Mouse (Mus musculus) liver, adult 2 months (tissue): ENCODE results near the gene Tbc1d25. TPM values are rescaled to one million over a fixed set of nuclear protein-coding genes. Genes with fewer than 3 reads are reported as not detected.

Experiments used
- DNase-seq: peaks from one replicate; pipeline ENCODE4 v3.0.0-alpha.2; 2011; ENCODE audit warnings: low read depth, low spot score; ENCODE audit errors: extremely low read depth
- H3K27ac ChIP-seq: fragments of 200-500 bp; replicated peaks from 2 replicates; pipeline ENCODE4 v1.5.1; 2012; ENCODE audit warnings: low read depth, mild to moderate bottlenecking, control low read depth, inconsistent platforms, low read length; ENCODE audit not compliant: insufficient read depth
- H3K27me3 ChIP-seq: fragments of 200-500 bp; 2 replicates; pipeline ENCODE4 v1.6.1; 2012; ENCODE audit warnings: mild to moderate bottlenecking, moderate library complexity, low read length, inconsistent platforms; ENCODE audit not compliant: control insufficient read depth, insufficient read depth
- H3K36me3 ChIP-seq: fragments of 200-500 bp; 2 replicates; pipeline ENCODE4 v1.6.1; 2012; ENCODE audit warnings: low read length, inconsistent platforms; ENCODE audit not compliant: control insufficient read depth, insufficient read depth
- H3K4me1 ChIP-seq: fragments of 200-500 bp; 2 replicates; pipeline ENCODE4 v1.6.1; 2011; ENCODE audit warnings: low read length; ENCODE audit not compliant: control insufficient read depth, insufficient read depth
- H3K4me3 ChIP-seq: fragments of 200-500 bp; 2 replicates; pipeline ENCODE4 v1.5.1; 2011; ENCODE audit warnings: low read depth, mild to moderate bottlenecking, control low read depth, low read length, moderate library complexity; ENCODE audit not compliant: insufficient read depth
- H3K79me2 ChIP-seq: fragments of 200-500 bp; 2 replicates; pipeline ENCODE4 v1.6.1; 2012; ENCODE audit warnings: inconsistent platforms, mild to moderate bottlenecking, low read length, moderate library complexity; ENCODE audit not compliant: control insufficient read depth, insufficient read depth
- H3K9ac ChIP-seq: fragments of 200-500 bp; 2 replicates; pipeline ENCODE4 v1.6.1; 2012; ENCODE audit warnings: low read depth, mild to moderate bottlenecking, control low read depth, inconsistent platforms, low read length
- CTCF ChIP-seq: fragments of 200-500 bp; IDR thresholded peaks from 2 replicates; pipeline ENCODE4 v1.5.1; 2011; ENCODE audit warnings: low read depth, low read length, control low read depth
- POLR2A ChIP-seq: fragments of 200-500 bp; IDR thresholded peaks from 2 replicates; pipeline ENCODE4 v1.6.1; 2011; ENCODE audit warnings: low read length, control low read depth; ENCODE audit not compliant: insufficient read depth; ENCODE audit errors: extremely low read depth
- WGBS: fragments of 180-500 bp; shearing (Covaris S2); methylation state at CpG from one replicate; pipeline ENCODE4 v1.1.7; 2018; 5-methylcytosine and 5-hydroxymethylcytosine counted together
- polyA plus RNA-seq: library from polyadenylated mRNA; depleted of rRNA; stranded (reverse); fragments of >200 nt; gene quantifications from 2 replicates; pipeline ENCODE4 v1.2.3, GENCODE M21; 2012; rRNA removed
- total RNA-seq: library from RNA; depleted of rRNA; stranded (reverse); fragments of >200 nt; gene quantifications from 2 replicates; pipeline ENCODE4 v1.2.3, GENCODE M21; 2014; rRNA removed

The Tbc1d25 gene
- total and polyA plus RNA-seq, 2 experiments, result 0.92 to 8.9 TPM

GRCm38 (mm10) chrX:8115275-8115674 is 60.7 kb downstream of the Tbc1d25 start:
- WGBS, result 60% methylated on average over 4 of the region's 4 CpGs
- H3K27ac ChIP-seq, result no peak overlapping the region
- no peaks in the 10 kb centered on the region for H3K79me2 ChIP-seq
- DNase-seq, result no peak
- TF ChIP-seq CTCF, result no peak
- TF ChIP-seq POLR2A, result no peak
- no peak overlapping the region for H3K4me3 ChIP-seq
- no peaks in the 10 kb centered on the region for H3K4me1 ChIP-seq
- H3K36me3 ChIP-seq, result no peaks in the 10 kb centered on the region
- no peak overlapping the region for H3K9ac ChIP-seq
- H3K27me3 ChIP-seq, result no peaks in the 10 kb centered on the region

GRCm38 (mm10) chrX:8105019-8105418 is 71.0 kb downstream of the Tbc1d25 start:
- Histone ChIP-seq H3K4me3 (no peak overlapping the region), H3K79me2 (no peaks in the 10 kb centered on the region), H3K9ac (no peak overlapping the region), H3K27ac (no peak overlapping the region), H3K27me3 (no peaks in the 10 kb centered on the region), H3K36me3 (no peaks in the 10 kb centered on the region), H3K4me1 (no peaks in the 10 kb centered on the region)
- DNase-seq, result no peak
- 93% methylated on average over 3 of the region's 3 CpGs for WGBS
- no peak for TF ChIP-seq POLR2A
- no peak for TF ChIP-seq CTCF

Other genes starting within 250 kb of the Tbc1d25 start
- gene Eras, start 247.6 kb downstream of the Tbc1d25 start, total RNA-seq, result not detected in 2 replicates
- not detected in 2 replicates for gene Eras, start 247.6 kb downstream of the Tbc1d25 start, polyA plus RNA-seq
- 9.8 and 13.3 TPM in 2 replicates for gene Hdac6, start 228.3 kb downstream of the Tbc1d25 start, total RNA-seq
- 17.5 and 19.8 TPM in 2 replicates for gene Hdac6, start 228.3 kb downstream of the Tbc1d25 start, polyA plus RNA-seq
- 0.09 TPM in 1 of 2 replicates, not detected in the other for gene Gata1, start 198.1 kb downstream of the Tbc1d25 start, total RNA-seq
- 0.06 TPM in 1 of 2 replicates, not detected in the other for gene Gata1, start 198.1 kb downstream of the Tbc1d25 start, polyA plus RNA-seq
- gene Glod5, start 157.7 kb downstream of the Tbc1d25 start, total RNA-seq, result not detected in 2 replicates
- not detected in 2 replicates for gene Glod5, start 157.7 kb downstream of the Tbc1d25 start, polyA plus RNA-seq
- 3.5 and 4.6 TPM in 2 replicates for gene Suv39h1, start 101.4 kb downstream of the Tbc1d25 start, total RNA-seq
- gene Suv39h1, start 101.4 kb downstream of the Tbc1d25 start, polyA plus RNA-seq, result 4.3 and 4.4 TPM in 2 replicates
- gene Was, start 85.7 kb downstream of the Tbc1d25 start, total RNA-seq, result 1.6 and 2.2 TPM in 2 replicates
- 0.83 and 1.7 TPM in 2 replicates for gene Was, start 85.7 kb downstream of the Tbc1d25 start, polyA plus RNA-seq
- 16.7 and 18.5 TPM in 2 replicates for gene Wdr13, start 43.3 kb downstream of the Tbc1d25 start, total RNA-seq
- gene Wdr13, start 43.3 kb downstream of the Tbc1d25 start, polyA plus RNA-seq, result 44.1 and 49.8 TPM in 2 replicates
- gene Rbm3, start 30.3 kb downstream of the Tbc1d25 start, total RNA-seq, result 61.7 and 67.0 TPM in 2 replicates
- 13.2 and 24.3 TPM in 2 replicates for gene Rbm3, start 30.3 kb downstream of the Tbc1d25 start, polyA plus RNA-seq
- 243 and 273 TPM in 2 replicates for gene Ebp, start 17.3 kb upstream of the Tbc1d25 start, total RNA-seq
- gene Ebp, start 17.3 kb upstream of the Tbc1d25 start, polyA plus RNA-seq, result 605 and 631 TPM in 2 replicates
- 1.9 and 2.7 TPM in 2 replicates for gene Porcn, start 30.3 kb upstream of the Tbc1d25 start, total RNA-seq
- 8.8 and 12.6 TPM in 2 replicates for gene Porcn, start 30.3 kb upstream of the Tbc1d25 start, polyA plus RNA-seq
- gene Ftsj1, start 76.2 kb upstream of the Tbc1d25 start, total RNA-seq, result 11.0 and 16.8 TPM in 2 replicates
- 29.9 and 31.1 TPM in 2 replicates for gene Ftsj1, start 76.2 kb upstream of the Tbc1d25 start, polyA plus RNA-seq
- gene Slc38a5, start 95.0 kb upstream of the Tbc1d25 start, total RNA-seq, result 0.18 and 0.20 TPM in 2 replicates
- 0.22 and 0.24 TPM in 2 replicates for gene Slc38a5, start 95.0 kb upstream of the Tbc1d25 start, polyA plus RNA-seq
- not detected in 2 replicates for gene Ssxb10, start 151.2 kb upstream of the Tbc1d25 start, total RNA-seq
- not detected in 2 replicates for gene Ssxb10, start 151.2 kb upstream of the Tbc1d25 start, polyA plus RNA-seq
- gene Ssxb9, start 190.8 kb upstream of the Tbc1d25 start, total RNA-seq, result not detected in 2 replicates
- gene Ssxb9, start 190.8 kb upstream of the Tbc1d25 start, polyA plus RNA-seq, result not detected in 2 replicates
- gene Ssxb1, start 237.1 kb upstream of the Tbc1d25 start, total RNA-seq, result not detected in 2 replicates
- gene Ssxb1, start 237.1 kb upstream of the Tbc1d25 start, polyA plus RNA-seq, result not detected in 2 replicates